Mouse (Mus musculus): Measurements from ENCODE around the gene Ttc25. TPM values are rescaled to one million over a fixed set of nuclear protein-coding genes. Genes with fewer than 3 reads are reported as not detected.
"Not testable (repeated sequence)": the region's sequence is repeated elsewhere in the genome, so short reads cannot be mapped to it uniquely, and the experiment has no call there.

Ttc25 gene
- total RNA-seq, 2 experiments from 2014 or later: 0.14 to 0.16 TPM

DNA sequence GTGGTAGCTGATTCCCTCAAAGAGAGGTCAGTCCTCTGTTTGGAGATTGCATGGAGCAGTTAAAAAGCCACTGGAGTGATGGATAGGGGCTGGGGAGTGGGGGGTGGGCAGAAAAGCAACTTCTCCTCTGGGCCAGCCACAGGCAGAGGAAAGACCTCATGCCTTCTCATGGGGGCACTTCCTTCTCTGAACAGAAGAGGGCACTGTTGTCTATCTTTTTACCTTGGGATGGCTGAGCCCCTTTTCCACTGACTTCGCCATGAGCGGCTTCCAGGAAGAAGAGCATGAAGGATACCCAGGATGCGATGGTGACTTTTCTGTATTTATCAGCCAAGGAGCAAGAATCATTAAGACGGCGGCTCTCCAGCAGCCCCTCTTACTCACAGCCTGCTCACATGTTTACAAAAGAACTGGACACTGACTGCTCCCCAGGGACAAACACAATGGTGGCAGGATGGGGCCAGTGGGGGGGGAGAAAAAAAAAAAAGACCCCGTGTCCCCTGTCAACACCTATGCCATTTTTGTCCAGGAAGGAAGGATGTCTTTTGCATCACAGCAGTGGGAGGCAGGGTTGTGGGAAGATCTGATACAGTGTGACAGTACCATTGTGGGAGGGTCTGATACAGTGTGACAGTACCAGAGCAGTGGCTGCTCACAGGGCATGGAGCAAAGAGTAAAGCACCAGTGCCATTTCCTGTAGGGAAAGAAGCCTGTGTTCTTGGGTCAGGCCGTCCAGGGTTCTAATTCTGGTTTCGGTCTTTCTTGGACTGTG is 25.2 kb downstream of the Ttc25 start:
- DNase-seq: peak; percentile 74

DNA sequence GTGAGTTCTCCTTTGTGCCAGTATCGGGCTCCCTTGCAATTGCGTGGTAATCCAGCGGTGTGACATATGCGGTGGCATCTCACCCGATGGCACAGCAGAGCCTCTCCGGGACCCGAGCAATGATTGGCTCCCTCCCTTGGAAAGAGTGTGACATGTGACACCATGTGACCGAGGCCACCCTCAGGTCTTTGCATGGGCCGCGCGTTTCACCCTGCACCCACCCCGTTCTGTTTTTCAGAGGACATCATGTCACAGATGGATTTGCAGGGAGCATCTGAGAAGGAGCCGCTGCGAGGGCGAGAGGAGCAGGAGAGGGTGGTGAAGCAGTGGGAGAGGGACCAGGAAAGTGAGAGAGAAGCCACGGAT is 25.8 kb downstream of the Ttc25 start:
- no peak for DNase-seq

DNA sequence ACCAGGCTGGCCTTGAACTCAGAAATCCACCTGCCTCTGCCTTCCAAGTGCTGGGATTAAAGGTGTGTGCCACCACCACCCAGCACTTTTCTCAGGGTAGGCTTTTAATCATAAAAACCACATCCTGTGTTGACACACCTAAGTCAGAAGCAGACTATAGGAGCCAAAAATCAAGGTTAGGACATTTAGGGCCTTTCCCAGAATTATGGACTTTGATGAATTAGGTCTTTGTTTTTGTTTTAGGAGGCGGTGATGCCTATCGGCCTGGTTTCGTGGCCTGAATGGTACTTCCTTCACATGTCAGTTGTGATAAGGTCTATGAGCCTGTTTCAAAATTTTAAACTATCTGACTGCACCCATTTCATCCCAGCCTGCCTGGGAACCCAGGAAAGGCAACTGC is 28.8 kb downstream of the Ttc25 start:
- no peak for DNase-seq

DNA sequence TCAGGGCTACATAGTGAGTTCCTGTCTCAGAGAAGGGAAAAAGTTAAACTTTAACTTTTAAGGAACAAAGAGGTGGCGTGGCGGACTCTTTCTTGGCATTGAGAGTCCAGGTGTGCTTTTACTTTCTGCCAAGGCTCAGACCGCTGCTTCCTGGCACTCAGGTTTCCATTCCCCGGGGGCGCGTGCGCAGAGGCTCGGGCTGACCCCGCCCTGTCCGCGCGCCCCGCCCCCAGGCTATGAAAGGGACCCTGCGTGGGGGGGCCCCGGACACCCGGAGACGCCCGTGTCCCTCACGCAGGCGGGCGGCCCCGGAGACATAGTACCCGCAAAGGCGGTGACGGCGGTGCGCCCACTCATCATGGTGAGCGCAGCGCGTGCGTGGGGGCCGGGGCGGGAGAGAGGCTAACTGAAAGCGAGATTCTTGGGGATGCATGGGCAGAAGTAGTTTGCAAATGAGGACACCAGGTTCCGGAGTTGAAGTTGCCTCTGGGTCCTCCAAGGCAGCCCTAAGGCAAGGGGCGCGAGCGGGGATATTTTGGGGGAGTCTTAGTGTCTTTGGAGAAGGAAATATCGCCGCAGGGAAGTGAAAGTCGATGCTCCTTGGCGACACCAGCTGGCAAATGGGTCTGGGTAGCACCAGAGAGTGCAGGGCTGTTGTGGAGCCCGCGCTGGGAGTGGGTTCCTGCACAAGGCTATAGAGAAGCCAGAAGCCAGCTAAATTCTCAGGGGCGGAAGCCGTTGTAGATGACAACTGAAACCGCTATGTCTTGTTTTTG is 29.5 kb downstream of the Ttc25 start, which contains the start of gene Cnp:
TSS of gene Cnp (plus strand) at position 197 of the 776 bp plus-strand sequence.
- peak; percentile 80 for DNase-seq

DNA sequence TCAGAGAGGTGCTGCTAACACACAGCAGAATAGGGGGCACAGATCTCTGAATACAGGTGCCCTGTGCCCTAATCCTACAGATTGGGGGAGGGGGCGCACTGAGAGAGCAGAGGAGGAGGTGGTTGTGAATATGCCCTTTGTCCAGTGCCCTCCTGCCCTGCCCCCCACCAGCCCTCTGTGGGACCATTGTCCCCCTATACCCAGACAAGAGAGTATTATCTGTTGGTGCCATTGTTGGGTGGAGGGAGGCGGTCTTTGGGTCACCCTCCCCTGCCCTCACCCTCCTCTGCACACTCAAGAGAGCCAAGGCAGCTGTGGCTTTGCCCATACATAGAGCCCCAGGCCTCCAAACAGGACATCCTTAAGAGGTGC is 30.1 kb downstream of the Ttc25 start:
- DNase-seq: no peak

DNA sequence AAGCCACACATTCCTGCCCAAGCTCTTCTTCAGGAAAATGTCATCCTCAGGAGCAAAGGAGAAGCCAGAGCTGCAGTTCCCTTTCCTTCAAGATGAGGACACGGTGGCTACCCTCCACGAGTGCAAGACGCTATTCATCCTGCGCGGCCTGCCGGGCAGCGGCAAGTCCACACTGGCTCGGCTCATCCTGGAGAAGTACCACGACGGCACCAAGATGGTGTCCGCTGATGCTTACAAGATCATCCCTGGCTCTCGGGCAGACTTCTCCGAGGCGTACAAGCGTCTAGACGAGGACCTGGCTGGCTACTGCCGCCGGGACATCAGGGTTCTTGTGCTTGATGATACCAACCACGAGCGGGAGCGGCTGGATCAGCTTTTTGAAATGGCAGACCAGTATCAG is 30.8 kb downstream of the Ttc25 start:
- no peak for DNase-seq

DNA sequence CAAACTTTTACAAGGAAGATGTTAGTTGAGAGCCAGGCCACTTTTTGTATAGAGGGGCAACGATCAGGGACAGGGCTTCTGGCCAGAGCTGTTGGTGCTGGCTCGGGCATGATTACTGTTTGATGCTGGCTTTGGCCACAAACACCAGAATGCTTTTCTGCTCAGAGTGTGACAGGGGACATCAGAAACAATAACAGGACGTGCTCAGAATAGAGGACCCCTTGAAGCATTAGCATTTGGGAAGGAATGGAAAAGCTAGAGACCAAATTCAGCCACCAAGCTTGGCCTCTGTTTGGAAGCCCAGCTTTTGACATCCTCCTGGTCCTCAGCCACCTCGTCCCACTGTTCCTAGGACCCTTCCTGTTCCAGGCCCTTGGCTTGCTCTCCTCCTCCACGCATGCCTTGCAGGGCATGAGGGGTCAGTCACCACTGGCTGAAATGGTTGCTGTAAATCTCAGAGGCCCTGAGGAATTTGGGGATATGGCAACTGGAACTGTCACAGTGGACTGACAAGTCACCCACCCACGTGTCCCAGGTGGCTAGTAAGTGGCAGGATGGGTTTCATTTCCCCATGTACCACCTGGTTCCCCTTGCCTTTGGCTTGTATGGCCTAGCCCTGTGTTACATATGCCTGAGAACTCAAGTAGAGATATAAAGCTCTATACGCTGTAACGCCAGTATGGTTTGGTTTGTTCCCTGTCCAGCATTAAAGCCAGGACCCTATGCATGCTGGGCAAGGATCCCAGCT is 32.6 kb downstream of the Ttc25 start:
- no peak for DNase-seq

DNA sequence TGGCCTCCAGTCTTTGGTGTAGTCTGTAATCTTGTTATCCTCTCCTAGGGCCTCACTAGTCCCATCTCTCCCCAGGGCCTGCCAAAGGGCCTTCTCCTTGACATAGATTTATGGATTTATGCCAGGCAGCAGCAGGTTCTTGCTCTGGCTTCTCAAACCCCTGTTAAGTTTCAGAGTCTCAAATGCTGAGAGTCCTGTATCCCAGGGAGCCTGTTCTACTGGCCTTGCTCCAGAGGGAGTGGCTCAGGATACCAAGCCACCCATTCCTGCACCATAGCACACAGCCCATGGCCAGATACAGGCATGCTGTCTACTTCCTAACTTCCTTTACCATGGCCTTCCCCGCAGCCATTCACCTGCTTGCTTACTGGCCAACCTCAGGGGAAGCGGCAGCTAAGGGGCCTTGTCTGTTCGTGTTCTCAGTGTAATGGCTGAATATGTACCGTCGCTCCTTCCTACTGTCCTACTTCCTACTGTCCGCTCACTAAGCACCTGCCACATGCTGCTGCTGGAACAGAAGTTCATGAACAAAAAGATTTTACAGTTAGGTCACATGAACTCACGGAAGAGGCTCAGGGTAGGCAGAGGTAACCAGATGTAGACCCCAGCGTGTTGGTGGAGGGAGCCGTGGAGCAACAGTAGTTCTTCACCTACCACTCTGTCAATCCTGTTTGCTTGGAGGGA is 33.9 kb downstream of the Ttc25 start:
- no peak for DNase-seq

DNA sequence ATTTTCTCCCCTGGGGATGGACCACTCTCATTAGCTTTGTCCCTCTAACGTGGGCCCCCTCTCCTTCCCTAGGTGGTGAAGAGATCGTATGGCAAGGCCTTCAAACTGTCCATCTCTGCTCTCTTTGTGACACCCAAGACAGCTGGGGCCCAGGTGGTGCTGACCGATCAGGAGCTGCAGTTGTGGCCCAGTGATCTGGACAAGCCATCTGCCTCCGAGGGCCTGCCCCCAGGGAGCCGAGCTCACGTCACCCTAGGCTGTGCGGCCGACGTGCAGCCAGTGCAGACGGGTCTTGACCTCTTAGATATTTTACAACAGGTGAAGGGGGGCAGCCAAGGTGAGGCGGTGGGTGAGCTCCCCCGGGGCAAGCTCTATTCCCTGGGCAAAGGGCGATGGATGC is 34.9 kb downstream of the Ttc25 start:
- DNase-seq: no peak

DNA sequence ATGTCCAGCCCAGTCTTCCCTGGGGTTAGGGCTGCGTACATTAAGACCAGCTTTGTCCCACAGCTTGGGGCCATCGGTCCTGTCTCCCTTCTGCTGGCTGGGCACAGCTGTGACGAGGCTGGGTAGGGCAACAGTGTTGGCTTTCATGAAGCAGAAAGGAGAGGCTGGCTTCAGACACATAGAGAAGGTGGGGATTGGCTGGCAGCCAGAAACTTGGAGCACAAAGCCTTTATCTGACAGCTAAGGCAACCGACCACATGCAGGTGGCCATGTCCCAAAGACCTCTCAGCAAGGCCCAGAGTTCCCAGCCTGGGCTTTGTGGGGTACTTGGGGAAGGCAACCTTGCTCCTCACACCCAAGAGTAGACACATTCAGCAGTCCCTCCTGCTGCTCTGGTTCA is 36.3 kb downstream of the Ttc25 start:
- no peak for DNase-seq

DNA sequence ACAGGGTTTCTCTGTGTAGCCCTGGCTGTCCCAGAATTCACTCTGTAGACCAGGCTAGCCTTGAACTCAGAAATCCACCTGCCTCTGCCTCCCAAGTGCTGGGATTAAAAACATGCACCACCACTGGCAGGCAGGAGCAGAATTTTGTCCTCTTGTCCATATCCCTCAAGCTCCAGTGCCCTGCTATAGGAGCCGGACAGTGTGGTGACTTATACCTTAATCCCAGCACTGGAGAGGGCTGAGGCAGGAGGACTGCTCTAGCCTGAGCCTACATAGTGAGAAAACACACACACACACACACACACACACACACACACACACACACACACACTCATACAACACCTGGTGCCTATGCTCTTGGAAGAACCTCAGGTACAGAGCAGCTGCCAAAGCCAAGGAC is 37.0 kb downstream of the Ttc25 start:
- not testable (repeated sequence) for DNase-seq

DNA sequence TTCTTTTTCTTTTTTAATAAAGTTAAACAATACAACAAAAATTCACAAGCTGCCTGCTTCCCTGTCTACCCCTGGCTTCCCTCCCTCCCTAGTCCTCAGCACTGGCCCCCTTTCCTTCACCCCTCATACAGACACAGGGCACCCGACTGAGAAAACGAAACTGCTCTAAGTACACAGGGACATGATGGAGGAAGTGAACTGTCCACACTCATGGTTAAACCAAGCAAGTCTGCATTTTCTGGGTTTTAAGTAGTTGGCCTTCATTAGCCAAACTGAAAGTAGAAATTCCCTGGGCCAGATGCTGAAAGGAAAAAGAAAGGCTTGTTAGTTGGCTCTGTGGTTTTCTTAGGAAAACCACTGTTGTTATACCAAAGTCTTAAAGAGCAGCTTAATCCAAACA is 37.4 kb downstream of the Ttc25 start:
- DNase-seq: no peak

DNA sequence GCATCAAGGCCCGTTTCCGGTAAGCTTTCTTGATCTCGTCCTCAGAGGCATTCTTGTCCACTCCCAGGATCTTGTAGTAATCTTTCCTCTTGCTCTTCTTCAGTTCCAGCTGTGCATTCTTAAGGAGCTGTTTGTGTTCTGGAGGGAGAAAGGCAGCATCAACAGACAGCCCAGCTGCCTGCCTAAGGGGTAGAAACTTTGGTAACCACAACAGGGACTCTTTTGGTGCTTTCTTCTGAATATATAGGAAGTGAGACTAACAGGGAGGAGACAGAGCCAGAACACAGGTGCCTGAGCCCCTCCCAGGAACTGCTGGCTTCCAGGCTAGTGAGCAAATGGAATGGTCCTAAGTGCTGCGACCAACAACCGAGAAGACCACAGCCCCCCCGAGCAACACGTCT is 39.2 kb downstream of the Ttc25 start:
- DNase-seq: no peak

DNA sequence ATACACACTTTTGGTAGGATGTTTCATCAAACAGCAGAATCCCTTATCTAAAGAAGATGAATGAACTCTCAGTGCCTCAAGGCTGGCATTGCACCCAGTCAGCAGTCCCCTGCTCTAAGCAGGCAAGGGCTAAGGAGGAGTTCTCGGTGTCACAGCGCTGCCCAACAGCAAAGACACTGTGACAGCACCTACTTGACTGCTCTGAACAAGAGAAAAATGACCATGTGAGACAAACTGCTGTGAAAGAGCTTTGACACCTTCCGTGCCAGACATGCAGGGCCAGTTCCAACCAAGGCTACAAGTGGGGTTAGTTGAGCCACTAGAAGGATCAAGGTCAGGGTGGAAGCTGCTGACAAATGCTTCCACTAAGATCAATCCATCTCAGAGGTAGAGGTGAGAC is 39.7 kb downstream of the Ttc25 start:
- DNase-seq: no peak

DNA sequence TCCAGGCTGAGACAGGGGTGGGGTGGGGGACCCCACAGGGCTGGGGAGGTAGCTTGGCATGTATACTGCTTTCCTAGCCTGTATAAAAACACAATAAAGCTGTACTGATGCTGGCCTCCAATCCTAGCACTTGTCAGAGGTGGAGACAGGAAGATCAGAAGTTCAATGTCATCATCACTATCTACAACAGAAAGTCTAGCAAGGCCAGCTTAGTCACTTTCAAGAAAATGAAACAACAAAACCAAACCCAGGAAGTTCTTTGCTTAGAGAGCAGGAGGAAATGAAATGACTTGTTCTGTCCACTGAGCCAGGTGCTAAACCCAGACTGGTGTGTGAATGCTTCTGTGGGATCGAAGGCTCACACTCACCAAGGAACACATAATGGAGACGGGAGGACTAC is 43.1 kb downstream of the Ttc25 start:
- no peak for DNase-seq

DNA sequence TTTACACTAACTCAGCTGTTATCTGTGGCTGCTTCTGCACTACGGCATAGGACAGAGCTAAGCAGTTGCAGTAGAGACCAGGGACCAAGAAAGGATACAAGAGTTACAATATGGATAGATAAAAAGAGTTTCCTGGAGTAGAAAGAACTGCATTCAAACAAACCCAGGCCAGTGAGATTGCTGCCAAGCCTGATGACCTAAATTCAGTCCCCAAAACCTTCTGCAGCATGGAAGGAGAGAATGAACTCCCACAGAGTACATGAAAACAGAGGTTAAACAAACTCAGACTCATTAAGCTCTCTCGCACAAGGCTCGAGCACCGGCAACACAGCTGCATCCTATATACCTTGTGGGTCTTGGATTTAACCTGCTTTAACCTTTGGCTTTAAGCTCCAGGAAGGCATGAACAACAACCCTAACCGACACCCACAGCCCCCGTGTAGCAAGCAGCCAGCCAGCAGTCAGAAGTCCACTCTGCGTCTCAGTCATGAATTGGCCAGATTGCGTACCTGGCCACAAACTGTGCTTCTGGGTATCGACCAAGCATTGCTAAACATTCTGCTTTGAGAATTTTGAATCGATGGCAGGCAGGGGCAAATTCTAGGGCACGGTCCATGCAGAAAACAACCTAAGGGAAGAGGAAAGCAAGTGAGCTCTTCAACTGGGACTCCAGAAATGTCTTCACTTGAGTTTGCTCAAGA is 47.1 kb downstream of the Ttc25 start:
- DNase-seq: no peak

DNA sequence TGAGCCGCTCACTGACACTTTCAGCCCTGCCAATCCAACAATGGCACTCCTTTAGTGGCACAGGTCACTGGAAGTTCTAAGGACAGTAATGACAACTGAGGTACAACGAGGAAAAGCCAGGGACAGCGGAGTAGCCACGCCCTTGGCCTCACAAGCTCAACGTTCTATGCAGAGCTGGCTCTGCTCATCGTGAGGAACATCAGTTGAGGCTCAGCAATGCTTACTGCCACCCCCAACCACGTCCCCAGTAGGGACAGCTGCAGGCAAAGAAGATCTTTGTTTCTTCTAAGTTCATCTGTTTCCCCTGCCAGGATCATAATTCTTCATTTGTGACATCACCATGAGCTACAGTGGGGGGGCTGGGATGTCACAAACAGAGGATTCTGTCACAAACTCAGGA is 49.2 kb downstream of the Ttc25 start:
- no peak for DNase-seq

DNA sequence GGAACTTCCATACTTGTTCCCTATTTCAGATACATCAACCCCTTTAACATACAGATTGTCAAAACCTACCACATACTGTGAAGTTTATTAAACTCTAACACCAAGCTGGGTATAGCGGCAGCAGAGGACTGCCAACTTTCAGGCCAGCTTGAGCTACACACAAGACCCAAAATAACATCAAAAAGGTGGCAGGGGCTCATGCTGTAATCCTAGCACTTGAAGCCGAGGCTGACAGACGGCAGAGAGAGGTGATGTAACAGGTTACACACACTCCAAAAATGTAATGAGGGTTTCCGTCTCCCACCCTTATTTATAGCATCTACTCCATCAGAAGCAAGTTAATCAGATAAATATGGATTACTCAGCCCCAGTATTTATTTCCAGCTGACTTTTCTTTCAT is 50.1 kb downstream of the Ttc25 start:
- no peak for DNase-seq

DNA sequence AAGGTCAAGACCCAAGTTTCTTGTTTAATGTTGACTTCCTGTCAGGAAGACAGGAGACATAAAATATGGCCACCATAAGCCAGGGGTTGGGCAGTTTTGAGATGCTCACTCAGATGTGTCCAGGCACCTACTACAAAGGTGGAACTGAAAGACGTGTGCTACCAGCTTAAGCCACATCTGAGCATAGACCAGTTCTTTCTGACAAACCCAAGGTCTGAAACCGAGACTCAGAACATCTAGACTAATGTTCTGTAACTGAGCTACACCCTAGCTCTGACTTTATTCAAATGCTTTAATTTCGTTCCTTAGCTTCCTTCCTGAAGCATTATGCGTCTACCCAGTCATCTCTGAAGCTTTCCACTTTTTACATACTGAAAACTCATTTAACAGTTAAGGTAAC is 52.7 kb downstream of the Ttc25 start:
- DNase-seq: no peak

DNA sequence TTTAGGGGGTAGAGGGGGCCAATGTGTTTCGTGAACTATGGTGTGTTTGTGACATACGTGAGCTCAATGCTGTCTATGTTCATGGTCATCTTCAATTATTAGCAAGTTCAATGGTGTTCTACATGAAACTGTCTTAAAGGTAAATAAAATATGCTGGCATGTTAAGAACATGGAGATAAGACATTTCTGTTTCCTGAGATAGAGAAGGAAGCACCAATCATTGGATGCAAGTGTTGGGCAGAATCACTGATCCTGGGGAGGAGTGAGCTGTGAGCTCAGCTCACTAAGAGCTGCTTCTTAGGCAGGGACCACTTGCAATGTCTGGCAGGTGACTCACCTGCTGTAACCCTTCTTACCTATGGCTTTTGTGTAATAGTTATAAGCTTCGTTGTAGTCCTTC is 56.0 kb downstream of the Ttc25 start:
- no peak for DNase-seq

DNA sequence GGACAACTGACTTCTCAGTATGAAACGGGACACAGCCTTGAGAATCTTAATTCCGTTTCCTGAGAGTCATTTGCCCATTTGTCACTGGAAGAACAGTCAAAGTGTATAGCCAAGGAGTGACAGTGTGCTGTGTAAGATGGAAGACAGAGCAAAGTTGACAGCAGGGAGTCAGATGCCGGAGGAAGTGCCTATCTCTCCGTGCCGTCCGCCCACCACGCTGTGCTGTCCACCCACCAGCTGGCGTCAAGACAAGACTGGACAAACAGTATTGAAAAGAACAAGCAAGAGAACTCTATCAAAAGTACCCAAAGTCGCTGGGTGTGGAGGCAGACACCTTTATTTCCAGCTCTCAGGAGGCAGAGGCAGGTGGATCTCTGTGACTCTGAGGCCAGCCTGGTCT is 57.7 kb downstream of the Ttc25 start:
- no peak for DNase-seq

DNA sequence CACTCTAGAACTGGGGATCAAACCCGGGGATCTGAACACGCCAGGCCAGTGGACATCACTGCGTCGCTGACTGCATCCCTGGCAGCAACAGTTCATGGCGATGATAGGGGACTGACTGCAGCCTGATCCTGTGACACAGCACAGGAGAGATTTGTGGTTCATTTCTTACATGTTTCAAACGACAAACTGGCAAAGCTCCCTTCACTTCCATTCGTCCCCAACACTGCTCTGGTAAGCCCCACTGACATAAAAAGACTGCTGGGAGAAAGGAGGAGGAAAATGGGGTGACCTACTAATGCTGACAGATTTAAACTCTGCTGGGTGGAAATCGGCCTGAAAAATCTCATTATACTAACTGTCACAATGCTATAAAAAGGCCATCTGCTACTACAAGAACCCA is 58.4 kb downstream of the Ttc25 start:
- no peak for DNase-seq
